Mouse (Mus musculus) v-Abl transformed pro-B cells (cell line): ENCODE measurements around the gene Nudt8.
"Not testable (repeated sequence)": the region's sequence is repeated elsewhere in the genome, so short reads cannot be mapped to it uniquely, and the experiment has no call there.

Experiments used
- in situ Hi-C, 2 experiments: fragments of 400-800 bp; cut with MboI; formaldehyde crosslinking; loops; one replicate each; pipeline ENCODE4 v1.15.1; 2025; ENCODE audit not compliant: unreplicated experiment in 2 of 2

Nudt8 gene

DNA sequence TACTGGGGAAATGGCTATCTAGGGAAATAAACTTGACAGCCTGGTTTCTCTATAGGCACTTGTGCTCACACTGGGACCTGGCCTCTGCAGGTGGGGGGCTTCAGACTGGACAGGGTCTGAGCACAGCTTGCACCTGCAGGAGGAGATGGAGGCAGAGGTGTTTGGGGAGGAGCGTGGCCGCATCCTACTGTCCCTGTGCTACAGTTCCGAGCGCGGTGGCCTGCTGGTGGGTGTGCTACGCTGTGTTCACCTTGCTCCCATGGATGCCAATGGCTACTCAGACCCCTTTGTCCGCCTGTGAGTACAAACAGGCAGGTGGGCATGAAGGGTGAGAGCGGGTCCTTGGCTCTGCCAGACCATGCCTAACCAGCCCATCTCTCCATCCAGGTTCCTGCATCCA is 5.6 kb downstream of the Nudt8 start:
- in situ Hi-C loops = no loop called here

DNA sequence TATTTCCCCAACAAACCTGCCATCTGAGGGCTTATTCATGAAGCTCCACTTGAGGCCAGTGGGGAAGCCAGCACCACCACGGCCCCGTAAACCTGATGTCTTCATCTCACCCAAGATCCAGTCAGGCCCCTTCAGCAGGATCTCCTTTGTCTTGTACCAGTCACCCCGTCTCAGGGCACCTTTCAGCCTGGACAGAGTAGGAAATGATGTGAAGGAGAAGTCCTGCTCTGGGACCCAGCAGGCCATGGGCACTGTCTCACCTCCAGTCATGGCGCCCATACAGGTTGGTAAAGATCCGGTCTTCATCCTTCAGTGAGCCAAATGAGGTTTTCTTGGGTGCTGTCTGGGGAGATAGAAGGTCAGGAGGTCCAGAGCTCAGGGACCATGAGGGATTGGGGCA is 10.7 kb downstream of the Nudt8 start:
- in situ Hi-C loops = no loop called here

DNA sequence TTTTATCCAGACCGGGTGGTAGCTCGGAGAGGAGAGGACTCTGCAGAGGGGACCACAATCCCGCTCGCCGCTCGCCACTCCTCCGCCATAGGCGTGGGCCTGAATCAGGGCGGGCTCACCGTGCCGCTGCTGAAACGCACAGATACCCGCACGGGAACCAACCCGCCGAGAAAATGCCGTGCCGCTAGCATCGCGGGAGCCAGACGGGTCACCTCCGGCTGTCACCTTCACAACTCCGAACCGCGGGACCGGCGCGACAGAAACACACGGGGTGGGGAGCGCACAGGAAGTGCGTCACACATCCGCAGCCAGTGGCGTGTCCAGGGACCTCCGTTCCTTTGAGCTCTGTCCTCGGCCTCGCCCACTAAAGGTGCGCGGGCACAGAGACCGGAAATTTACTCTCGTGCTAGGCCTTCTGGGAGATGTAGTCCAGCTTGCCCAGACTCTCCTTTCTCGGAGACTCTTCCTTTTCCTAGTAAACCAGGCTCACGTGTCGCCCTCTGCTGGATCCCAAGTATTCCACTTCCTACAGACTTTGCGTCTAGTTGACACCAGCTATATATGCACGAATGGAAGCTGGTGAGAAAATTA is 12.1 kb downstream of the Nudt8 start, which contains the start of gene Ndufv1:
Ndufv1 (minus strand) TSS at position 375 of the 591 bp plus-strand sequence.
- in situ Hi-C loops = no loop called here

DNA sequence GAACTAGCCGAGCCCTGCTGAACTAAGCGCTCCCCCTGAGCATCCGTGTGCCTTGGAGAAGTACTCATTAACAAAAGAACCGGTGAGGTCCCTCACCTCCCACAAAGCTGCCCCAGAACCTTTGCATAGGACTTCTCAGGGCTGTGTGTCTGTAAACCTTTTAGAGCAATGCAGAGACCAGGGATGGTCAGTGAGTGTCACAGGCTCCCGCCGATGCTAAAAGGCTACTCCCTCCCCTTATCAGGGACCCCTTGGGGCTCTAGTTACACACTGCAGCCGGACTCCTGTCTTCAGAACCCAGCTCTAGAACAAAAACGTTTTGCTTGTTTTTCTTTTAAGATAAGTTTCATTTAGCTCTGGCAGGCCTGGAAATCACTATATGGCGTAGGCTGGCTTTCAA is 12.7 kb downstream of the Nudt8 start:
- in situ Hi-C loops = no loop called here

DNA sequence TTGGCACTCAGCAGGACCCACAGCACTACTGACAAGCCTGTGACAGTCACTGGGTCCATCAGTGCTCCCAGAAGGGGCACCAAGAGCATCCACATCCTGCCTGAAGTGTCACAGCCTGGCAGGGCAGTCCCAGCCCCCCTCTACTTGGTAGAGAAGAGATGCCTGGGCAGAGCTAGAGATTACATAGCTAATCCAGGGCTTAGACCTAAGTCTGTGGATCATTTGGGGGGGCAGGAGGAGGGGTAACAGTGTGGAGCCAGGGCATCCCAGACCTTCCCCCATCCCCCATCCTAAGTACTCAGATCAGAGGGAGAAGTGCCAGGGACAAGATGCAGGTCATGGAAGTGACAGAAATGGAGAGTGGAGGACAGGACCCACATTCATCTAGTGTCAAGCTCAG is 14.4 kb downstream of the Nudt8 start:
- in situ Hi-C loops = loop anchor here in 1 of 2 experiments (5.0 kb wide), 2 partner anchors 37 to 187 kb away; partner anchors contain the start of gene Rad9a

DNA sequence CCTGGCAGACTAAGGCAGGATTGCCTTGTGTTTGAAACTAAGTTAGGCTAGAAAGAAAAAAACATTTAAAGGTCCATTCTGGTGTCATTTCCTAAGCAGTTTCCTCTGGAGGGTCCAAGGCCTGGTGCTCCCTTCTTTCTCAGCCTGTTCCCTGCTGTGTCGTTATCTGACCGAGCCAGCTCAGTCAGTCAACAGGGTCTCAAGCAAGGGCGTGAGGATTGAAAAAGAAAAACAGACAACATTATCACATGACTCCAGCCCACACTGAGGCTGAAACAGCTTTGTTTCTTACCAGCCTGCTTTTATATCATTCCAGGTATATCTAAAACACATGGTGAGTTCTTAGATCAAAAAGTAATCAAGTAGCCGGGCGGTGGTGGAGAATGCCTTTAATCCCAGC is 15.3 kb downstream of the Nudt8 start:
- in situ Hi-C loops = loop anchor here in 1 of 2 experiments (5.0 kb wide), 2 partner anchors 37 to 187 kb away; partner anchors contain the start of gene Rad9a

DNA sequence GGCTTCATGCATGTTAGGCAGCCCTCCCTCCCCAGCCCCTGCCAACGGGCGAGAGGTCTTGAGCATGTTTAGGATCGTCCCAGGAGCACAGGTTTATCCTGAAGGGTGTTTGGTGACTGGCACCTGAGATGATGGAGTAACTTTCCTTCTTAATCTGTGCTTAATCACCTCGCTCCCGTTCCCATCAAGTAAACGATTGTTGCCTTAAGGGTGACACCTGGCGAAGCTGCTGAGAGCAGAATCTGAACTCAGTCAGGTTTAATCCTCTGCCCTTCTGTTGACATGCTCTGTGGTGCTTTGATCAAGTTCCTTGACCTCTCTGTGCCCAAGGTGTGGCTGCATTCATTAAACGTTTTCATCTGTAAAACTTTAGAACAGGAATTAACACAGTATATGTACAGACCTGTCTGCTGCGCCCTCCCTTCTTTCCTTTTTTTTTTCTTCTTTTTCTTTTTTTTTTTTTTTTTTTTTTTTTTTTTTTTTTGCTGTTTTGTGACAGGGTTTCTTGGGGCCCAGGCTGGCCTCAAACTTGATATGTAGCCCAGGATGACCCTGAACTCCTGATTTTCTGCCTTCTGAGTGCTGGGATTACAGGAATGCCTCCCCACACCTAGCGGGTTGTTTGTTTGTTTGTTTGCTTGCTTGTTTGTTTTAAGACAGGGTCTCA is 17.7 kb downstream of the Nudt8 start:
- in situ Hi-C loops = loop anchor here in 1 of 2 experiments (5.0 kb wide), 2 partner anchors 34 to 184 kb away; partner anchors contain the start of gene Rad9a

DNA sequence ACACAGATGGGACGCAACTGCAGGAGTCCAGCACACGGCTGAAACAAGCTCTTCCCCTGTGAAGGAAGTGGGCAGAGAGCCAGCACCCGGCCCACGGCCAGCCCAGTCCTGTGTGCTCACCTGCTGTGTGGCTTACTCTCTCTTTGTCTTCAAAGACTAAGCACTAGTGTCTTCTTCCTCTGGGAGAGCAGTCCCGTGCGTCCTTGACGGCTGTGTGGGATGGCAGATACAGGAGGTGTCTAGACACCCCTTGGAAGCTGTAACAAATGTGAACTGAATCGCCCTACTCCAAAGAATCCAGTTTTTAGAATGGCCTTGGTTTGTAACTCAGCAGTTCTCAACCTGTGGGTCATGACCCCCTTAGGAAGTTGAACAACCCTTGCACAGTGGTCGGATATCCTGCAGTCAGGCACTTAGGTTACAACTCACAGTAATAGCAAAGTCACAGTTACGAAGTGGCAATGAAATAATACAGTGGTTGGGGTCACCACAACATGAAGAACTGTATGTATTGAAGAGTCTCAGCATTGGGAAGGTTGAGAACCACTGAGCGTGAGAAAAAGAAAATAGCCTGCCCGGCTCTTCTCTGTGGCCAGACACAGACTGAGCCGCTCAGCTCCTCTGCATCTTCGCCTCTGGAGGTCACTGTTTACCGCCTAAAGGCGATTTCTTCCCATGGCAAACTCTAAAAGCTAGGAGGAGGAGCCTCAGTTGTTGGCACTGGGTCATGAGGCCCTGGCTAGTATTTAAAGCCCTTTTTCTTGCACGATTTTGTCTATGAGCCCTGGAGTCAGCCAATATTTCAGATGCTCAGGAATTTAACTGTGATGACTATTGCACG is 18.6 kb downstream of the Nudt8 start:
- in situ Hi-C loops = loop anchor here in 1 of 2 experiments (5.0 kb wide), 2 partner anchors 33 to 183 kb away; partner anchors contain the start of gene Rad9a

DNA sequence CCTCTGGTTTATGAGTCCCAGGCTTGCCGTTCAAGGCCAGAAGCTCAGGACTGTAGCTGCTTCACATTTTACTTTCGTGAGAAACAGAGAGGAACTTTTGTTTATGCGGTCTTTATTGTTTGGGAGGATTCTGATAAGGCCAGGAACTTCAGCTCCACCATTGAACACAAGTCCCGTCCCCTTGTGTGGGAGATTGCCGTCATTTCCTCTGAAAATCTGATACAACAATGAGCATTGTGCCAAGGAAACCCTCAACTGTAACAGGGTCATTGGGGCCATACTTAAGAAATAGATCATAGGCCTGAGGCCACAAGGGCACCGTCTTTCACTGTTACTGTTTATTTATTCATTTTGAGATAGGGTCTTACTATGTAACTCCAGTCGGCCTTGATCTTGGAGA is 22.8 kb downstream of the Nudt8 start:
- in situ Hi-C loops = no loop called here

DNA sequence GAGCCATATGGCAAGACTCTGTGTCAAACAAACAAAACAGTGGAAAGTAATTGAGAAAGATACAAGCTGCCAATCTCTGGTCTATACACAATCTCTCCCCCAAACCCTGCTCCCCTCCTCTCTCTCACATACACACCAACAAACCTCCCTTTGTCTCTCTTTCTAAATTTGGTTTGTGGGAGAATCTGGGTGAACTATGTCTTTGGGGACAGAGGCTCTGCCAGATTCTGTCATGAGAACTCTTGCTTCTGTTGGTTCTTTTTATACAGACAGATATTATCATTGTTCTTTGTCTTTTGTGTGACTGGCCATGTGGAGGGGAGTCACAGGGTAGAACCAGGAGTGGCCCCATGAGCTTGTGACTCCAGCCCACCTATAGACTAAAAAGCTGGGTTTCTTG is 27.2 kb downstream of the Nudt8 start:
- in situ Hi-C loops = no loop called here

DNA sequence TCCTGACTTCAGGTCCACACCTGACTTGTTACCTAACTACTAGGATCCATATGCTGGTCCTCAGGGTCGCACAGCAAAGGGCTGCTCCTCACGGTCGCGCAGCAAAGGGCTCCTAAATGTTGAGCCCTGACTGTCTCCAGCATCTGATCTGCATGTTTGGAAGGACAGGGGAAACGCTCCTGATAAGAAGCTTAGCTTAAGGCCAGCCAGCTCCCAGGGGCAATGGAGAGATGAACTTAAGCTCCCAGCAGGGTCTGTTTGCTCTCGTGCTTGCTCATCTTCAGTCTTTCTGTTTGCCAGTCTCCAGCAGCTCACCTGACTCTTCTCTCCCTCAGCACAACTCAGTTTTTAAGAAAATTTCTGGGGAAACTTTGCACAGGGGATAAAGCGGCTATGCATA is 32.3 kb downstream of the Nudt8 start:
- in situ Hi-C loops = no loop called here

DNA sequence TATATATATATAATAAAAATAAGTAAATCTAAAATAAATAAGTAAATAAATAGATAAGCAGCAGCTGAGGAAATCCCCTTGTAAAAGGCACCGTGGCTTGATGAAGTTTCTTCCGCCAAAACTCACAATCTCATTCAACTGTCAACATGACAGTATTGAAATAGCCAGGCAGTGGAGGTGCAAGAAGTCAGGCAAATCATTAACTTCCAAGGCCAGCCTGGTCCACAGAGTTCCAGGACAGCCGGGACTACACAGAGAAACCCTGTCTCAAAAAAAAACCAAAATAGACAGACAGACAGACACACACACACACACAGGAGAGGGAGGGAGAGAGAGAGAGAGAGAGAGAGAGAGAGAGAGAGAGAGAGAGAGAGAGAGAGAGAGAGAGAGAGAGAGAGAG is 32.9 kb downstream of the Nudt8 start:
- in situ Hi-C loops = no loop called here

DNA sequence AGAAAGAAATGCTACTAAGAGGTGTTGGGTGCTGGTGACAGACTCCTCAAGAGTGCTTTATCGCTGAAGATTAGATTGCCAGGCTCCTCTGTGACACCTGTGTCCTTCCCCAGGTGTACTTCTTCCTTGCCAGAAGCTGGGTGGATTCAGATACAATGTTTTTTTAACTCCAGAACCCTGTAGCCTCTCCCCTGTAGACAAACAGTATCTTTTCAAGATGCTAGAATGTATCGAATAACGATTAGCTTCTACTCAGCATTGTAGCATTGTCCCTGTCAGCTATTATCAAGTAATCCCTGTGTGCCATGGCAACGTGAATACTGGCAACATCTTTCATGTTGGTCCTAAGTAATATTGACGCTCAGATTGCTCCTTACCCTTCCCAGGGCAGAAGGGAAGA is 33.4 kb downstream of the Nudt8 start:
- in situ Hi-C loops = no loop called here

DNA sequence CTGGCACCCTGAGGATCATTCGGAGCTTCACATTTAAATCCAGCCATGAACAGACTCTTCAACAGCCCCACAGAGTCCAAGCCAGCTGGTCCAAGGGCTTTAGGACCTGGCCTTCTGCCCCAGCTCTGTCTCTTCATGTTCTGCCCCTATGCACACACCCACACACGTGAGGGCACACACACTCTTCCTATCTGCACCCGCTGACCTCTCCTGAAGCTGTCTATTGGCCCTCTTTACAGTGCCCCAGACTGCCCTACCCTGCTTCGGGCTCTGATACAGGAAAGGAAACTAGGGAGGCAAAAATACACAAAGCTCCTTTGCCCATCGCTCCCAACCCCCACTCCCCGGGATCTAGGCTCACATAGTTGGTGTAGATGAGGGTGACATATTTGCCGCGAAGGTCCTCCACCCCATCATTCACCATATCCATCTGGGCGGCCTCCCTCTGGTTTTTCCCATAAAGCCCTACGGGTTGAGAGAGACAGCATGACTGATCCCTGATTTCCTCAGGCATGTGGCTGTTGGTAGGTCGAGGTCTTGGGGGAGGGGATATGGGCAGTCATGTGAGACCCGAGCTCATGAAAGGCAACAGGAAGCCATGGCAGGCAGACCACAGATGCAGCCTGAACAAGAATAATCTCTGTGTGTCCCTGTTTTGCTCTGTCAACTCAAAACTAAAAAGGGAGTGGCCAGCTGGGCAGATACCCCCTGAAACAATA is 36.1 kb downstream of the Nudt8 start:
- in situ Hi-C loops = no loop called here

DNA sequence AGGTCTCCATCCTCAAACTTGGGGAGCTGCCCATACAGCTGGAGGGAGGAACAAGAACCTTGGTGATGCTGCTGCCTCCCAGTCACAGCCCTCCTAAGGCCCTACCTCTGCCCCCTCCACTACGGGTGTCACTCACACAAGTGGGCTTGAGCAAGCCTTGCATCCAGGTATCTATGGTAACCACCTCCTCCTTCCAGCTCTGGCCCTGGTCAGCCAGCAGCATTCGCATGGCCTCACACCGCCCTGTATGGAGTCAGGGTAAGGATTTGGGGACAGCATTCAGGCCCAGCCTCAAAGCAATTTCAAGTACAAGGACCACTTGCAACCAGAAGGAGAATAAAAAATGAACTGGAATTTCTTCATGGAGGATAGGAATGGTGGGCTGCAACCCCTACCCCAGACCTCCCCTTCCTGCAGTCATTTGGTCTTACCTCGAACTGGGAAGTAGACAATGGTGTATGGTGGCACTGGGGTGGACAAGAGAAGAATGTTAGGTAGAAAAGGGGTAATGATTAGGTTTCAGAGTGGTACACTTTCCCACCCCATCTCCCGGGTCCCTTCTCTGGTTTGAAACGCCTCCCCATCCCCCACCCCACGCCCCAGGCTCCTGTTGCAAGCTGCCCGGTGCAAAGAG is 36.9 kb downstream of the Nudt8 start:
- in situ Hi-C loops = not testable (repeated sequence)

DNA sequence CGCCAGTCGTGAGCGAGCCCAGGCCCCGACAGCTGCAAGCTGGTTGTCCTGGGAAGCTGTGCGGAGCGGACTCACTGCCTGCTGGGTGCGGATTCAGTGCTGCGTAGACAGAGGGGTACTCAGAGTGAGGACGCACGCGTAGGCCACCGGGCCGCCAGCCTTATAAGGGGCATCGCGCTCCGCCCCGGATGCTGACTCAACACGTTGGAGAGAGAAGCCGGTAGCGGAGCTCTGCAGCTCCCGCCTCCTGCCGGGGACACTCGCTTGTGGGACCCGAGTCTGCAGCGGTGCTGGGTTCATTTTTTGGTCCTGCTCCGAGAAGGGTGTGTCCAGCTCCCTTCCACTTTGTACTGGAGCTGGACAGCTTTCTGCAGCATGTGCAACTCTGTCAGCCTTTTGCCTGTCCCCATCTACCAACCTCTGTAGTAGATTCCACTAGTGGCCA is 37.4 kb downstream of the Nudt8 start, which contains the start of gene Gstp1:
Gstp1 (minus strand) TSS at position 198 of the 445 bp plus-strand sequence.
- in situ Hi-C loops = no loop called here

DNA sequence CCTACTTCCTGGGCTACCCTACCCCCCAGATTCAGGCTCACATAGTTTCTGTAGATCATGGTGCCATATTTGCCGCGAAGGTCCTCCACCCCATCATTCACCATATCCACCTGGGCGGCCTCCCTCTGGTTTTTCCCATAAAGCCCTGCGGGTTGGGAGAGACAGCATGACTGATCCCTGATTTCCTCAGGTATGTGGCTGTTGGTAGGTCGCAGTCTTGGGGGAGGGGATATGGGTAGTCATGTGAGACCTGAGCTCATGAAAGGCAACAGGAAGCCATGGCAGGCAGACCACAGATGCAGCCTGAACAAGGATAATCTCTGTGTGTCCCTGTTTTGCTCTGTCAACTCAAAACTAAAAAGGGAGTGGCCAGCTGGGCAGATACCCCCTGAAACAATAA is 40.6 kb downstream of the Nudt8 start:
- in situ Hi-C loops = loop anchor here in 1 of 2 experiments (5.0 kb wide), 1 partner anchor 39 kb away; the partner anchor contains the start of genes Doc2g, Gm49405 and Nudt8

DNA sequence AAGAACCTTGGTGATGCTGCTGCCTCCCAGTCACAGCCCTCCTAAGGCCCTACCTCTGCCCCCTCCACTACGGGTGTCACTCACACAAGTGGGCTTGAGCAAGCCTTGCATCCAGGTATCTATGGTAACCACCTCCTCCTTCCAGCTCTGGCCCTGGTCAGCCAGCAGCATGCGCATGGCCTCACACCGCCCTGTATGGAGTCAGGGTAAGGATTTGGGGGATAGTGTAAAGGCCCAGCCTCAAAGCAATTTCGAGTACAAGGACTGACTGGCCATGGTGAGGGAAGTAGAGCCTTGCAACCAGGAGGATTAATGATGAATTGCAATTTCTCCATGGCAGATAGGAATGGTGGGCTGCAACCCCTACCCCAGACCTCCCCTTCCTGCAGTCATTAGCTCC is 41.1 kb downstream of the Nudt8 start:
- in situ Hi-C loops = loop anchor here in 1 of 2 experiments (5.0 kb wide), 1 partner anchor 39 kb away; the partner anchor contains the start of genes Doc2g, Gm49405 and Nudt8

DNA sequence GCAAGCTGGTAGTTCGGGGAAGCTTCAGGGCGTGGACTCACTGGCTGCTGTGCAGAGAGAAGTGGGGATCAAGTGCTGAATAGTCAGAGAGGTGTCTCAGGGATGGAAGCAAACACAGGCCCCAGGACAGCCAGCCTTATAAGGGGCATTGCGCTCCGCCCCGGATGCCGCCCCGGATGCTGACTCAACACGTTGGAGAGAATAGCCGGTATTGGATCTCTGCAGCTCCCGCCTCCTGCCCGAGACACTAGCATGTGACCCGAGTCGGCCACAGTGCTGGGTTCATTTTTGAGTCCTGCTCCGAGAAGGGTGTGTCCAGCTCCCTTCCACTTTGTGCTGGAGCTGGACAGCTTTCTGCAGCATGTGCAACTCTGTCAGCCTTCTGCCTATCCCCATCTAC is 41.7 kb downstream of the Nudt8 start:
- in situ Hi-C loops = loop anchor here in 1 of 2 experiments (5.0 kb wide), 1 partner anchor 40 kb away; the partner anchor contains the start of genes Doc2g, Gm49405 and Nudt8
